Mouse (Mus musculus): Measurements from ENCODE around the gene Mfng. TPM values are rescaled to one million over a fixed set of nuclear protein-coding genes. Genes with fewer than 3 reads are reported as not detected.

The Mfng gene
- total RNA-seq, 2 experiments from 2014 or later, result 7.9 to 8.3 TPM

- no peak for DNase-seq (ENCODE audit: low spot score in 2 of 2)
Measured at GRCm38 (mm10) chr15:78789721-78790323, 16.5 kb upstream of the Mfng start.

GRCm38 (mm10) chr15:78788042-78788441, 14.8 kb upstream of the Mfng start:
- DNase-seq (ENCODE audit: low spot score in 2 of 2), result no peak

- DNase-seq (ENCODE audit: low spot score in 2 of 2), result no peak
Measured at GRCm38 (mm10) chr15:78787287-78787856, 14.1 kb upstream of the Mfng start.

GRCm38 (mm10) chr15:78786411-78786818, 13.1 kb upstream of the Mfng start:
- no peak for DNase-seq (ENCODE audit: low spot score in 2 of 2)

- no peak for DNase-seq (ENCODE audit: low spot score in 2 of 2)
Measured at GRCm38 (mm10) chr15:78785961-78786360, 12.7 kb upstream of the Mfng start.

- DNase-seq (ENCODE audit: low spot score in 2 of 2), result no peak
Measured at GRCm38 (mm10) chr15:78785258-78785657, 12.0 kb upstream of the Mfng start.

GRCm38 (mm10) chr15:78784520-78784919, 11.2 kb upstream of the Mfng start:
- no peak for DNase-seq (ENCODE audit: low spot score in 2 of 2)

GRCm38 (mm10) chr15:78782348-78783103, 9.3 kb upstream of the Mfng start:
- no peak for DNase-seq (ENCODE audit: low spot score in 2 of 2)

- no peak for DNase-seq (ENCODE audit: low spot score in 2 of 2)
Measured at GRCm38 (mm10) chr15:78780908-78781307, 7.6 kb upstream of the Mfng start.

GRCm38 (mm10) chr15:78780359-78780758, 7.1 kb upstream of the Mfng start:
- DNase-seq (ENCODE audit: low spot score in 2 of 2), result no peak

- no peak for DNase-seq (ENCODE audit: low spot score in 2 of 2)
Measured at GRCm38 (mm10) chr15:78779690-78780089, 6.4 kb upstream of the Mfng start.

GRCm38 (mm10) chr15:78779253-78779652, 6.0 kb upstream of the Mfng start:
- DNase-seq (ENCODE audit: low spot score in 2 of 2), result no peak

GRCm38 (mm10) chr15:78778077-78778870, 5.0 kb upstream of the Mfng start:
- DNase-seq (ENCODE audit: low spot score in 2 of 2), result peak; percentile 91

GRCm38 (mm10) chr15:78772856-78773255, 419 bp downstream of the Mfng start:
- no peak for DNase-seq (ENCODE audit: low spot score in 2 of 2)

- DNase-seq (ENCODE audit: low spot score in 2 of 2), result no peak
Measured at GRCm38 (mm10) chr15:78772368-78772763, 909 bp downstream of the Mfng start.

- no peak for DNase-seq (ENCODE audit: low spot score in 2 of 2)
Measured at GRCm38 (mm10) chr15:78771531-78772367, 1.5 kb downstream of the Mfng start.

- DNase-seq (ENCODE audit: low spot score in 2 of 2), result no peak
Measured at GRCm38 (mm10) chr15:78770983-78771355, 2.3 kb downstream of the Mfng start.

GRCm38 (mm10) chr15:78770234-78770982, 2.9 kb downstream of the Mfng start:
- no peak for DNase-seq (ENCODE audit: low spot score in 2 of 2)

GRCm38 (mm10) chr15:78769064-78769463, 4.2 kb downstream of the Mfng start:
- no peak for DNase-seq (ENCODE audit: low spot score in 2 of 2)

GRCm38 (mm10) chr15:78763704-78764103, 9.6 kb downstream of the Mfng start:
- no peak for DNase-seq (ENCODE audit: low spot score in 2 of 2)
